Mouse (Mus musculus) brain, adult 2 months (tissue): ENCODE results near the gene Hadhb.
A peak's percentile ranks its signal among the peaks of the same experiment; 100 is the strongest.

Experiments used
- DNase-seq: peaks from one replicate; pipeline ENCODE4 v3.0.0; 2011; ENCODE audit warnings: low read depth, low spot score

The Hadhb gene

DNA sequence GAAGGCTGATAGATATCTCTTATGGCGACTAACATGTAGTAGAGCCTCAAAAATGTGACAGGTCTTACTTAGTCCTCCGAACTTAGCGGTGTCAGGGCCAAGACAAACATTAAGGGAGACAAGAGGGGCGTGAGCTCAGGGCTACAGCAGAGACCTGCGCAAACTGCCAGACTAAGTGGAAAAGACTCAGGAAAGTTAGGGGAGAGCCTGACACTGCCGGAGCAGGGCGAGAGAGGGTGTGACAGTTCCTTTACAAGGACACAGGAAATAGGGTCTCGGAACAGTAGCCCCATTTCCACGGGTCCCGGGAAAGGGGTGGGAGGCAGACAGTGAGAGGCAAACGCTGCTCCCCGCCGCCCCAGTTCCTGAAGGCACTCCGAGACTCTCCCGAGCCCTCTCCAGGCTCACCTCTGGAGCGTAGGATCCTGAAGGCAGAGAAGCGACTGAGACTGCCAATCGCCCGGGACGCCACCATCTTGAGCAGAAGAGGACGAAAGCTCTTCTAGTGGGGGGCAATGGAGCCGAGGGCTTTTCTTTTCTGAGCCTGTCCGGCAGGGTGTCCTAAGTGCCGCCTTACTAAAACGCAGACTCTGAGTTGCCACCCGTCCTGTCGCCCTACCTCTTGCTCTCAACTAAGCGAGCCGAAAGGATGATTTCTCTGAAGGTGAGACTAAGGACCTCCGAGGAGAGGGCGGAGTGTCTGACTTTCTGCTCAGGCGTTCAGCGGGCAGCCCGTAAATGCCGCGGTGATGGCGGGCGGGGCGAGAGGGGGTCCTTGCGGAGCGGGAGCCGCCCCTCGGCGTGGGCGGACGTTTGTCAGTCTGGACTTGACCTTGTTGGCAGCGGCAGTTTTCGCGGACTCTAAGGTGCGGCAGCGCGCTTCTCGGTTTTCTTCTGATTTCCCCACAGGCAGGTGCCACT, at the start of gene Hadhb, which contains the start of gene Hadha:
Gene Hadhb, plus strand, starts transcription at position 775 of the 921 bp plus-strand sequence.
Gene Hadha, minus strand, starts transcription at position 689 of the 921 bp plus-strand sequence.
- DNase-seq = peak; percentile 96

DNA sequence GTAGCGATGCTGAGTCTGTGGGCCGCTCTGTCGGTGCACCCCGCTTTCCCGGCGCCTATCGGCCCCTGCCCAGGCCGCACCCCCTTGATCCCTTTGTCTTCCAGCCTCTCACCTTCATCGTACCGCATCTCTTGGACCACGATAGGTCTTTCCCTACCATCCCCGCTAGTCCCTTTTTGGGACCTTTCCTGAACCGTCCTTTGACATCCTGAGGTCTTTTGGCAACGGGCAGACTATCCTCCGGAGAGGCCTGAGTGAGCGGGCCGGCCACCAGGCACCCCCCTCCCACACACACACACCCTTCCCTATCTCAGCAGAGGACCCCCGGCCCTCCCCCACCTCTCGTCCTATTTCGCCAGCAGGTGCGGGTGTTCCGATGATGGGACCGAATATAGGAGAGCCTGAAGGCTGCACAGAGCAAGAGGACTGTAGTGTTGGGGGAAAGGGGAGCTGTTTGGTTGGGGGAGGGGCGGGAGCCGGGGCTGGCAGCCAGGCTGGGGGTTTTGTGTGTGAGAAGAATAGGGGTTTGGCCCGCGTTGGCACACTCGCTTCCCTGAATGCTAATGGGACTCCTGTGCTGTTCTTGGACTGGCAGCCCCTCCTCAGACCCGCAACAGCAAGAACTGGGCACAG, 49.3 kb upstream of the Hadhb start, which contains the start of gene 3110082J24Rik:
Gene 3110082J24Rik, minus strand, starts transcription at position 419 of the 633 bp plus-strand sequence.
- DNase-seq = peak; percentile 23

DNA sequence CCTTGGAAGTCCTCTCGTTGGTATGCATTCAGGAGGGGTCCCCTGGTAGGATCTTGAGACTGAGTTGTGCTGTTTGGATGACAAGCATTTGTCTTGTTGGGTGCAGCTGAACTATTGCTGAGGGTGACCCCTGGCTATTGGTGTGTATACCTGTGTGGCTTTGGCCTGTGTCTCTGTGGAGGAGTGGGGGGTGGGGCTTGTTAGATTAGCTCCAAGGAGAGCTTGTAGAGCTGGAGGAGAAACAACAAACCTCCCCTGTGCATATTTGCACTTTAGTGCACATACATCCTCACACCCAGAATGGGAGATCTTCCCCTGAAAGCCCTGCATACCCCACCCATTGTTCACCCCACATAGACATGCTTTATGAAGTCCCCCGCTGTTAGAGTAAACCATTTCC, 48.3 kb upstream of the Hadhb start:
- no peak for DNase-seq

DNA sequence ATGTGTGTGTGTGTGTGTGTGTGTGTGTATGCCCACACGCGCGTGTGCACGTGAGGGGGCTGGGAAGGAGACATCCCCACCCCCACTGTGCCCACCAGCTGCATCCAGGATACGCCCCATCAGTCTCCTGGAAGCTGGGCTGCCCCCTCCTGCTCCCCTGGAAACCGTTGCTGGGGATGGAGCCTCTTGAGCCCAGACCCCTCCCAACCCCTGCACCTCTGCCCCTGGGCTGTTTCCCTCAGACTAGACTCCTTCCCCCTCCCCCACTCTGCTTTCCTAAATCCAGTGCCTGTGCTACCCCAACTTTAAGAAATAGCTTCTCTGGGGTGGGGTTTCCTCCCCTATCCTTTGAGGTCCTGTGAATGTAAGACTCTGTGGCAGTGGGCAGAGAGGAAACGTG, 47.9 kb upstream of the Hadhb start:
- DNase-seq = no peak

DNA sequence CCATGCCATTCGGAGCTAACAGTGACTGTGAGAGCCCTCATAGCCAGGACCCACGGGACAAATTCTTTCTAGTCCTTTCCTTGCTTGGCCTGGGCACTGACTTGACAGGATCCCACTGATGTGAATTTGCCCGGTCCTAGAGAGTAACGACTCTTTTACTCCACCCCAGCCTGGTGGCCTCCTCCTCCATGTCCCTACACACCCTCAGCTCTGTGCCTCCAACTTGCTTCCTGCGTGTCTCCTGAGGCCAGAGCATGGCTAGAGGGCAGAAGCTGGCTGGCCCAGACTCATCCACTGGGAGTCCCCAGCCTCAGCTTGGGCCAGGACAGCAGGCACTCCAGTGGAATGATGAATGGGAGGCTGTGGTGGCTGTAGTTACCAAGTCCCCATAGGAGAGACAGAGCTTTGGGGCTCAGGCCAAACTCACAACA, 47.4 kb upstream of the Hadhb start:
- no peak for DNase-seq

DNA sequence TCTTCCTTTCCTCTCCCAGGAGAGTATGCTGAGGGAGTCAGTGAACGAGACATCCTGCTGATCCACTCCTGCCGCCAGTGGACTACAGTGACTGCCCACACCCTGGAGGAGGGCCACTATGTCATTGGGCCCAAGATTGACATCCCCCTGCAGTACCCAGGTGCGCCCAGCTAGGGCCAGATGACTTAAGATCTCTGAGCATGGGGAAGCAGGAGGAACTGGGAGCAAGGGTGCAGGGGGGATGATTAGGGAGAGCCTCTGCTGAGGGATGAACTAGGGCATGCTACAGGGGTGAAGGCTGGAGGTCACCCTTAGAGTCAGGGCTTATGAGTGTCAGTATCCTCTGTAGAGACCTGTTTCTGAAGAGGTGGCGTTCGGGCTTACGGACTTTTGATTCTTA, 46.8 kb upstream of the Hadhb start:
- DNase-seq = no peak

DNA sequence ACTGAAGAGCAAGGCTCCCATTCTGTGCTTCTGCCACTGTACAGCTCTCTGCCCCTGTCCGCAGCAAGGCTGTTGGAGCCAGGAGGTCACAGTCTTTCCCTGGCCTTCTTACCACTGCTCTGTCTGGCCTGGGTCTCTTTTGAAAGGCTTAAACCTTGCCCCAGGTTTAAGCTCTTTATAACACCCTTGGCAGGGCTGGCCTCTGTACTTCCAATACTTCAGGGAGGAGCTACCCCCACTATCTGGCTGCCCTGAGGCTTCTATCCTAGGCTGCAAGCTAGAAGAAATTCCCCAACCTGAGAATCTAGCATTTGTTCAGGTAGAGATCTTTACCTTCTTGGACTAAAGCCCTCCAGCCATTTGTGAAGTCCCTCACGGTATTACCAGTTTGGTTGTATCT, 45.1 kb upstream of the Hadhb start:
- DNase-seq = no peak

DNA sequence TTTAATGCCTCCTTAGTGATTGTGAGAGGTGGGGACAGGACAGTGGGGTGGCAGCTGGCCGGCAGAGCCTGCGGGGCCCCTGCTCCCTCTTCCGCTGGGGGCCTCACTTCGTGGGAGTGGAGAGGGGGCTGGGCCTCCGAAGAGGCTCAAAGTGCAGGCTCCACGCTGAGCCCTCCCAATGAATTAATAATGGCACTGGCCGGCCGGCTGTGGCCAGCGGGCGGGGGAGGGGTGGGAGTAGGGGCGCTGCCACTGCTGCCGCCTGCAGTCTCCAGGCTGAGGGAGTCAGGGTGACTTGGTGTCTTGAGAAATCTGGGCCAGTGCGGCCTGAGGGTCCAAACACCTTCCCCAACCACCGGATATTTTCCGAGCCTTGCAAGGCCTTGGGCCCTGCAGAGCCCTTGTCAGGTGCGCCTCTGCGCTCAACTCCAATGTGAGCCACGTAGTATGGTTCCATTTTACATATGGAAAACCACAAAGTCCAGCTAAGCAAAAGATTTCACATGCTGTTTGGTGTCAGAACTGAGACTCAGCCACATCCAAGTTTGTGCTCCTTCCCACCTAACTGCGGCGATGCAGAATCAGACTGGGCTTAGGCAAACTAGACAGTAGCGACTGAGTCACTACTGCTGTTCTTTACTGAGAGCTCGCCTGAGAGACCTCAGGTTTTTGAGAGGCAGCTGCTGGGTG, 44.5 kb upstream of the Hadhb start:
- no peak for DNase-seq

DNA sequence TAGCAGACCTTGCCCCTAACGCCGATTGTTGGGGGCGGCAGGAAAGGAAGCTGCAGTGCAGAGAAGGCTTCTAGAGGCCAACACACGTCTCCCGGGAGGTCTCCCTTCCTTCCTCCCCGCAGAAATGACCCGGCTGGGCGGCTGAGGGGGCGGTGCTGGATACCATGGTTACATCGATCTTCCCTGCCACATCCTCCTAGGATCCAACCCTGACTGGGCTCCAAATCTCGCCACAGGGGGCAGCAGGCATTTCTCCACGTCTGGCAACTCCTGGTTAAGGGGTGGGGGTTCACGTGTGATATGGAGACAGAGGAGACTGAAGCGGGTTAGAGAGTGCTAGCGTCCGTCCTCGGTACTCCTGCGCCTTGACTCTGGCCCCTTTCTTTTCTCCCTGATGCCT, 43.9 kb upstream of the Hadhb start:
- DNase-seq = no peak

DNA sequence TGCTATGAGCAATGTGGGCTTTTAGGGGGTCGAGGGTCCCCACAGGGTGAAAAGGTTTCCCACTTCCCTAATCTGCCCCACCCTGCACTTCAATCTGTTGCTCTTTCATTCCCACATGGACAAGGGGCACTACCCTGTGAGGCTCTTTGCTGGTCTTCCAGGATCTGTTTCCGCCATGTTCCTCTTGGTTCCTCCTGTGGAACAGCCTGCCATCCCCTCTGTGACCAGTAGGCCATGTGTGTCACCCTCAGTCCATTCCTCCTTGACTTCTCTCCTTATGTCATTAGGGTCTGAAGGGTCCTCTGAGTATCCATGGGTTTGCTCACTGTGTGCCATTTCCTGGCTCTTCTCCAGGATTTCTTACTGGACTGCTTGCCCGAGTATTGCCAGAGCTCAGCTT, 43.3 kb upstream of the Hadhb start:
- no peak for DNase-seq

DNA sequence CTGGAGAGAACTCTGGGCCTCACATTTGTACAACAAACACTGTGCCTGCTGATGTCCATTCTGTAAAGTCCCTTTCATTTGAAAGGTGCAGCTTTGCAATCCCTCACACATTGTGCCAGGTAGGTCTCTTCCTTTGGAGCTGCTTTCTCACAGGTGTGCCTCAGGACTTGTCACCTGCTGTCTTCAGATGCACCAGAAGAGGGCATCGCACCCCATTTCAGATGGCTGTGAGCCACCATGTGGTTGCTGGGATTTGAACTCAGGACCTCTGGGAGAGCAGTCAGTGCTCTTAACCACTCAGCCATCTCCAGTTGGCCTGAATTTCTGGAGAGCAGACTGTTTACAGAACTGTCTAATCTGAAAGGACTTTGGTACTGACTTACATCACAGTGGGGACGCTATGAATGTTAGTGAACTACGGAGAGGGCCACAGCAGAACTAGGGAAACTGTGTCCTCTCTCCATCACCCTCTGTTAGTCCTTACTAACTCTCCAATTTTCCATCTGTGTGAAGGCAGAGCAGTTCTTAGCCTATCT, 42.4 kb upstream of the Hadhb start:
- no peak for DNase-seq

DNA sequence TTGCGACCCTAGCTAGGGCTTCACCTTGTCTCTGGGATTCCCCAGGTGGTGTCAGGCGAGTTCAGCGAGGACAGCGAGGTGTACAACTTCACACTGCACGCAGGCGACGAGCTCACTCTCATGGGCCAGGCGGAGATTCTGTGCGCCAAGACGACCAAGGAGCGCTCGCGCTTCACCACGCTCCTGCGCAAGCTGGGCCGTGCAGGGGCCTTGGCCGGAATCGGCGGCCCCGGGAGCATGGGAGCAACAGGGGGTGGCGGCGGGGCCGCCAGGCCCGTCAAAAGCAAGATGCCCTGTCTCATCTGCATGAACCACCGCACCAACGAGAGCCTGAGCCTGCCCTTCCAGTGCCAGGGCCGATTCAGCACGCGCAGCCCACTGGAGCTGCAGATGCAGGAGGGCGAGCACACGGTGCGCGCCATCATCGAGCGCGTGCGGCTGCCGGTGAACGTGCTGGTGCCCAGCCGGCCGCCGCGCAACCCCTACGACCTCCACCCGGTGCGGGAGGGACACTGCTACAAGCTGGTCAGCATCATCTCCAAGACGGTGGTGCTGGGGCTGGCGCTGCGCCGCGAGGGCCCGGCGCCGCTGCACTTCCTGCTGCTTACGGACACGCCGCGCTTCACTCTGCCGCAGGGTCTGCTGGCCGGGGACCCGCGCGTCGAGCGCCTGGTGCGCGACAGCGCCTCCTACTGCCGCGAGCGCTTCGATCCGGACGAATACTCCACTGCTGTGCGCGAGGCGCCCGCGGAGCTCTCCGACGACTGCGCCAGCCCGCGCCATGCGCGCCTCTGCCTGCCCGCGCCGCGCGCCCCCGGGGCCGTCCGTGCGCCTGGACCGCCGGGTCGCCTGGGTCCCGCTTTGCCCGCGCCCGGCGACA, 40.9 kb upstream of the Hadhb start:
- peak; percentile 76 for DNase-seq

DNA sequence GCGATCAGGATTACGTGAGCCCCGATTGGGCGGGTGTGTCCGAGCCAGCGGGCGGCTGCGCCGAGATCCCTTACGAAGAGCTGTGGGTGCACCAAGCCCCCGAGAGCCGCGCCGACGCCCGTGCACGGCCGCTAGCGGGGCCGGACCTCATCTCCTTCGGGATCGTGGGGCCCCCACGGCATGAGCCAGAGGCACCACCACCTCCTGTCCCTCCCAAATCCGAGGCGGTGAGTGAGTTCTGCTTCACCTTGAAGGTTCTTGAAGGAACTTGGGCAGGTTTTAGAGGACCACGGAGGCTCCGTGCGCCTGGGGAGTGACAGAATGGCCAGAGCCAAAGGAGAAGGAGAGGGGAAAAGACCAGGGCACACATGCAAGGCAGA, 40.3 kb upstream of the Hadhb start:
- DNase-seq = no peak

DNA sequence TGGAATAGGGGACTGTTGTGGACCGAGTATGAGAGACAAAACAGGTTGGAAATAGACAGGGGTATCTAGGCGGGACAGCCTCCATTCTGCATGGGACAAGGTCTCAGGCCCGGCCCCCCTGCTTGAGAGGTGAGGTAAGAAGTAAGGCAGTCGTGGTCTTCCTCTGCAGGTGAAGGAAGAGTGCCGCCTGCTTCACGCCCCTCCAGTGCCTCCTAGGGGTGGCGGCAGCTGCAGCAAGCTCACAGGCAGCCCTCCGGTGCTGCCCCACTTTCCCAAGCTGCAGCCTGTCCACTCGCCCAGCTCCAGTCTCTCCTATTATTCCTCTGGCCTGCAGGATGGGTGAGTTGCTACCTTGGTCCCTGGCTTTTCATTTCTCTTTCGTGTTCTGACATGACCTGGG, 39.3 kb upstream of the Hadhb start:
- no peak for DNase-seq

DNA sequence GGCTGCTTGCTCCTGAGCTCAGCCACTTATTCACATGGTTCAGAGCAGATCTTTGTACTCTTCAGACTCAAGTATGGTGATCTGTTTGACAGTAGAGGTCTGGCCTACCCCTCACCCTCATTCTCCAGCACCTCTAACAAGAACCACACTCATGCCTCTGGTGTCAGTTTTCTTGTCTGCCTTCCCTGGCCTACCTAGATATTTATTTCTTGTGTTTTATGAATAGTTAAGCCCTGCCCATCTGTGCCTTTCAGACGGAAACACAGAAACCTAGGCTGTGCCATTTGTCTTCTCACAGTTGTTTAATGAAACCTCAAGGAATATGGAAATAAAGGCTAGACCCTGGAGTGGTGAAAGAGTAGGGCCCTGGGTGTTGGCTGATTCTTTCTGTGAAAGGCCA, 37.0 kb upstream of the Hadhb start:
- DNase-seq = no peak

DNA sequence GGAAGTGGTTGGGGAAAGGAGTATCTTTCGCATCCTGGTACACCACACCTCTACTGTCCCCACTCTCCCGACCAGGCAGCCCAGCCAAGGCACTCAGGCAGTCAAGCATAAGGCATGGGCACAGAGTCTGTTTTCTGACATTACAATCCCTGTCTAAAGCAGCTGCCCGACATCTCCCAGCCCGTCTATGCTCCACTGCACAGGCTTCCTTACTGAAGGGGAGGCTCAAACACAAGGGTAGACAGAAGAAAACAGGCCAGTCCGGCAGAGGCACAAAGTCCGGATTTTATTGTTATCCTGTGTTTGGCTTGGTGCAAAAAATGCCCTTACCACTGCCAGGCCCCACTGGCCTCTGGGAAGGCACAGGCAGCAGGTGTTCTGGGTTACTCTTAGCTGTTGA, 35.9 kb upstream of the Hadhb start:
- no peak for DNase-seq

DNA sequence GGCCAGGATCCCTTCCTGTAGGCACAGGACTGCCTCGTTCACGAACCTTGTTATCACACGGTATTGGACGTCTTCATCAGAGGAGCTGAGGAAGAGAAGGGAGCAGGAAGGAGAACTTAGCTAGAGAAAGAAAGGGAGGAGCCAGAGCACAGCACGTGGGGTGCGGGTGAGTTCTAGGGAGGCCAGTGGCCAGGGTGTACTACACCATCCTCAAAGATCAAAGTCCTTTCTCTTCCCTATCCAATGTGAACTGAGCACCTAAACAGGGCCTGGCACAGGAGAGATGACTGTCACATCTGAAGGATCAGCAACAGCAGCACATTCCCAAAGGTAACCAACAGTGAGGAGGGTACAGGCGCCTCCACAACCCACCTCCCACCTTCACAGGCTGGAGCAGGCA, 34.9 kb upstream of the Hadhb start:
- no peak for DNase-seq

DNA sequence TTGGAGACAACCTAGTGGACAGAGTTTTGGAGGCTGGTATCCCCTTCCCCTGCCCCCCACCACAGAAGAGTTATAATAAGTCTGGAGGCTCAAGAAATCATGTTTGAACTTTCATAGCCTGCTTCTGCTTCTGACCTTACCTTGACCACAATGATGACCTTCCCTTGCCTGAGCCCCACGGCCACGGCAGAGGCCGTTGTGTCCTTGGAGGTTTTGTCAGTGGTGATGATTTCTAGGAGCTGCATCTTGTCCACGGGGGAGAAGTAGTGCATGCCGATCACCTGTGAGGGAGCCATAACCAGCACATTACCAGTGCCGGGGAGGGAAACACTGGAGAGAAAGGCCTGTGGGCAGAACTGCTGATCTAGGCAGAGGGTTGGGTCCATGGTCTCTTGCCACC, 32.6 kb upstream of the Hadhb start:
- DNase-seq = no peak

DNA sequence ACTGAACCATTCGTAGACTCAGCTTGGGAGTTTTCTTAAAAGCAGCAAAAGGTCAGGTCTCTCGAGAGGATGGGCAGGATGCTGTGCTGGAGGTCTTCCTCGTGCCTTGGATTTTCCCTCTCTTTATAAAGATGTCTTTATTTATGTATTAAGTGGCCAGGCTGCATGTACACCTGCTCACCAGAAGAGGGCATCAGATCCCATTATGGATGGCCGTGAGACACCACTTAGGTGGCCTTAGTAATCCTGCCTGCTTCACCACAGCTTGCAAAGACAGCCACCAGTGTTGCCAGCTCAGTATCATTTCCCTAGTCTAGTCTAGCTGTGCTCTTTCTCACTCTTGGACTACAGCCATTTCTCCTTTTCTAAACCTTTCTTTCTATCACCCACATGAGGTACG, 29.5 kb upstream of the Hadhb start:
- DNase-seq = peak; percentile 66

DNA sequence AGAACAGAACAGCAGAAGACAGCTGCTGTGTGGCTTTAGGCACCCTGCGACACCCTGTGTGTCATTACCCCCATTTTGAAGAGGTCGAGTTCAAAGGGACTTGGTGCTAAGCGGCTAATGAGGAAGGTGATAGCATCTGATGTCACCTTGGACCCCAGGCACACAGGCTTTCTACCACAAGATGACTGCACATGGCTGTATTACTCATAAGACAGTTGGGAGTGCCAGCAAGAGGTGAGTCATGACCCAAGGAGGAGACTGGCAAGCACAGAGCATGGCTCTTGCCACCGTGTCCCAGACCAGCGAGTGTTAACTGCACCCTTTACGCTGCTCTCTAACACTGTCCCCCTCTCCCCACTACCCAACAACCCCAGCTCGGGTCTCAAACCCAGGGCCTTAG, 28.3 kb upstream of the Hadhb start:
- DNase-seq = peak; percentile 41
